Mouse (Mus musculus): ENCODE results near the gene Cfap99.

GRCm38 (mm10) chr5:34326875-34327576, 38.6 kb downstream of the Cfap99 start:
- TF ChIP-seq POLR2A (IDR thresholded peaks at IDR 0.05; ENCODE audit: low read depth, low read length) (no peak), CTCF (IDR thresholded peaks at IDR 0.05; ENCODE audit: extremely low read depth, insufficient read depth, insufficient read length, insufficient replicate concordance) (no peak)
